Mouse (Mus musculus): ENCODE results near the gene Tlr9. TPM values are rescaled to one million over a fixed set of nuclear protein-coding genes. Genes with fewer than 3 reads are reported as not detected.

Tlr9 gene
- polyA plus RNA-seq, 1 experiment from 2014 or later, result 0.05 TPM

DNA sequence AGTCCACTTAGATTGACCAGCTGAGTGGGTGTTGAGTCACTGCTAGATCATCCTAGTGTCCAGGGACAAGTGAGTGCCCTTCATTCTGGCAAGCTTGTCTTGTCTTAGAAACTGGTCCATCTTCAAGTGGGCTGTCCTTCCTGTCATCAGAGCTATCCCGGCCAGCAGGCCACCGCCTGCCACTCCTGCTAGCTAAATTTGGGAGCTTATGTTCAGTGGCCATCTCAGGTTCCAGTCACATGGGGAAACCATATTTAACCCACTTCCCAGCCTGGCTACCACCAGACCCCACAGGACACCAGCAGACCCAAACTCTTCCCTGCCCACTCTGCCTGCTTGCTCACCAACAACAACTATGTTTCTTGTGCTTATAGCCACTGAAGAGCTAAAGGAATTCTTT, 15.9 kb upstream of the Tlr9 start:
- no peak overlapping the region for H3K27ac ChIP-seq (replicated peaks)
- no peak overlapping the region for H3K4me2 ChIP-seq (replicated peaks; ENCODE audit: low read depth)

DNA sequence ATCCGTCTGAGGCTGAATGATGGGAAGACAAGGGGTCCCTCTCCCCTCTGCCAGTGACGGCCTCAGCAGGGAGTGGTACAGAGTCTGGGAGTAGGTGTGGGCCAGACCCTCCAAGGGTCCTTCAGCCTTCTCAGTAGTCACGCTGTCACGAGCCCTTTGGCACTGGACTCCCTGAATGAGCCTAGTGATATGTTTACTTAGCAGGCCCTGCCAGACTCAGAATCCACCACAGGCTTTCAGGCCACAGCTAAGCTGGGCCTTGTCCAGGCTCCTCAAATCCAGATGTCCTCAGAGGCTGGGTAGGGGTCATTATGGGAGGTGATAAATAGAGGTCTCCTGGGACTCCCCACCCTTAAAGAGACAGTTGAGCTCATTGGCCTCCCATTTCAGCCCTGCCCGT, 14.2 kb upstream of the Tlr9 start:
- Histone ChIP-seq H3K4me1 (replicated peaks; ENCODE audit: control insufficient read depth, insufficient read depth) (0 out of 2 replicates have a peak, but pooled peaks cover 5% of the 10 kb centered on the region), H3K27me3 (ENCODE audit: control insufficient read depth, insufficient read depth, low read length) (no peaks in the 10 kb centered on the region), H3K4me2 (replicated peaks; ENCODE audit: low read depth) (no peak overlapping the region), H3K9ac (ENCODE audit: low read length) (no peak overlapping the region), H3K36me3 (ENCODE audit: control insufficient read depth, insufficient read depth, low read length) (peaks cover 3% of the 10 kb centered on the region), H3K9me3 (ENCODE audit: control insufficient read depth, low read length) (no peaks in the 10 kb centered on the region), H3K4me3 (ENCODE audit: low read depth, low read length) (no peak overlapping the region), H3K27ac (replicated peaks) (no peak overlapping the region)
- 70% methylated on average over 5 of the region's 5 CpGs for WGBS
- DNase-seq (ENCODE audit: low spot score) (no peak), ATAC-seq (ENCODE audit: low FRiP score, low TSS enrichment) (no peak)
- TF ChIP-seq EP300 (optimal IDR thresholded peaks at IDR 0.05), result no peak

More for the DNA sequence above, 15.9 kb upstream of the Tlr9 start:
- Histone ChIP-seq H3K9me3 (ENCODE audit: control insufficient read depth, low read length) (no peaks in the 10 kb centered on the region), H3K4me3 (ENCODE audit: low read depth, low read length) (no peak overlapping the region), H3K36me3 (ENCODE audit: control insufficient read depth, insufficient read depth, low read length) (no peaks in the 10 kb centered on the region; the same call in 1 of the 2 replicates), H3K27me3 (ENCODE audit: control insufficient read depth, insufficient read depth, low read length) (no peaks in the 10 kb centered on the region), H3K4me1 (replicated peaks; ENCODE audit: control insufficient read depth, insufficient read depth) (0 out of 2 replicates have a peak, but pooled peaks cover 5% of the 10 kb centered on the region), H3K9ac (ENCODE audit: low read length) (no peak overlapping the region)
- ATAC-seq (ENCODE audit: low FRiP score, low TSS enrichment), result no peak
- no peak for DNase-seq (ENCODE audit: low spot score)
- 78% methylated on average over 2 of the region's 2 CpGs for WGBS
- TF ChIP-seq EP300 (optimal IDR thresholded peaks at IDR 0.05) (no peak), CTCF (IDR thresholded peaks at IDR 0.05; ENCODE audit: low read depth) (no peak)

DNA sequence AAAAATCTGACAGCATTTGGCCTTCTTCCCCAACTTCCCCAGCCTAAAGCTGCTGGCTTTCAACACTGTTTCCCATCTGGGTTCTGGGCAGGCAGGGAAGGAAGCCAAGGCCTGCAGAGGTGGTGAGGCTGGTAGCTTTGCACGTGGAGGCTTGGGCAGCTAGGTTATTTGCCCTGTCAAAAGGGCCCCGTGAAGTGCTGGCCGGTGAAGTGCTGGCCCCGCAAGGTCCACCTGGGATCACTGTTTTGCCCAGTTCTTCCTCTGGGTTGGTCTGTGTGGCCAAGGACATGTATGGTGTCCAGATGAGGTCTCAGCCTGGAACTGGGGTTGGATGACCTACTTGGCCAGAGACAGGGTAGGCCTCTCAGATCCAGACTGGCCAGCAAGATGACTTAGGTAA, 12.4 kb upstream of the Tlr9 start:
- TF ChIP-seq EP300 (optimal IDR thresholded peaks at IDR 0.05), result no peak
- no peak for TF ChIP-seq CTCF (IDR thresholded peaks at IDR 0.05; ENCODE audit: low read depth)
- DNase-seq (ENCODE audit: low spot score) (no peak), ATAC-seq (ENCODE audit: low FRiP score, low TSS enrichment) (no peak)
- H3K4me3 ChIP-seq (ENCODE audit: low read depth, low read length), result no peak overlapping the region
- no peak overlapping the region for H3K4me2 ChIP-seq (replicated peaks; ENCODE audit: low read depth)
- H3K27ac ChIP-seq (replicated peaks), result no peak overlapping the region
- H3K9me3 ChIP-seq (ENCODE audit: control insufficient read depth, low read length), result no peaks in the 10 kb centered on the region
- H3K9ac ChIP-seq (ENCODE audit: low read length), result no peak overlapping the region
- no peaks in the 10 kb centered on the region for H3K4me1 ChIP-seq (replicated peaks; ENCODE audit: control insufficient read depth, insufficient read depth)
- H3K27me3 ChIP-seq (ENCODE audit: control insufficient read depth, insufficient read depth, low read length), result no peaks in the 10 kb centered on the region
- 82% methylated on average over 4 of the region's 4 CpGs for WGBS
- peaks cover 14% of the 10 kb centered on the region for H3K36me3 ChIP-seq (ENCODE audit: control insufficient read depth, insufficient read depth, low read length)

DNA sequence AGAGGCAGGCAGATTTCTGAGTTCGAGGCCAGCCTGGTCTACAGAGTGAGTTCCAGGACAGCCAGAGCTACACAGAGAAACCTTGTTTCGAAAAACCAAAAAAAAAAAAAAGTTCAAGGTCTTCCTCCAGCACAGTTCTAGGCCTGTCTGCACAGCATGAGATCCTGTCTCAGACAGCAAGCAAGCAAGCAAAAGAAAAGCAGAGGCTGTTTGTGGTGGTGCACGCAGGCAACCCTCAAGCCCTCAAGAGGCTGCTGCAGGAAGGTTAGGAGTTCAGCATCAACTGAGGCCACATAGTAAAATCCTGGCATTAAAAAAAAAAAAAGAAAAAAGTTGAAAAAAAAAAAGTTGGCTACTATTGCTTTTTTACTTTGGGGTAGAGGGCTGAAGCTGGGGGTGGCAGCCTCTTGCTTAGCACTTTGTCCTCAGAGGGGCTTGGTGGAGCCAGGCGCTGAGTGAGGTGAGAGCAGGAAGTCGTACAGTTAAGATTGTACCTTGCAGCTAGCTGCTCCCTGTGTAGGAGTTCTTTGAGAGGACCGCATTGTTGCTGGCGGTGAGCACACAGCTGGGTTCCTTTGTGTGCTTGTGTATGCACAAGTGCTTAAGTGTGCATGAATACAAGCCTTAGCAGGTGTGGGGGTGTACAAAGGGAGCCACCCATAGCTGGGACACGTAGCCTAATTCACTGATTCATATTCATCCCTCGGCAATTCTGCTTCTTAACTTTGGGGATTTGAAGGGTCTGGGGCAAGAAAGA, 11.4 kb upstream of the Tlr9 start:
- H3K27ac ChIP-seq (replicated peaks), result peak overlapping the region; percentile 82
- 0 out of 2 replicates have a peak overlapping the region, but pooled peaks have one; percentile 31 for H3K4me3 ChIP-seq (ENCODE audit: low read depth, low read length)
- DNase-seq (ENCODE audit: low spot score) (peak; percentile 37), ATAC-seq (ENCODE audit: low FRiP score, low TSS enrichment) (peak; percentile 22; the same call in 1 of the 2 replicates)
- TF ChIP-seq EP300 (optimal IDR thresholded peaks at IDR 0.05), result no peak
- TF ChIP-seq CTCF (IDR thresholded peaks at IDR 0.05; ENCODE audit: low read depth), result no peak
- peak overlapping the region; percentile 64 for H3K4me2 ChIP-seq (replicated peaks; ENCODE audit: low read depth)
- no peaks in the 10 kb centered on the region for H3K9me3 ChIP-seq (ENCODE audit: control insufficient read depth, low read length)
- 54% methylated on average over 9 of the region's 9 CpGs for WGBS
- peaks cover 16% of the 10 kb centered on the region for H3K36me3 ChIP-seq (ENCODE audit: control insufficient read depth, insufficient read depth, low read length)
- H3K4me1 ChIP-seq (replicated peaks; ENCODE audit: control insufficient read depth, insufficient read depth), result no peaks in the 10 kb centered on the region
- H3K27me3 ChIP-seq (ENCODE audit: control insufficient read depth, insufficient read depth, low read length), result no peaks in the 10 kb centered on the region
- H3K9ac ChIP-seq (ENCODE audit: low read length), result peak overlapping the region; percentile 63; the same call in 1 of the 2 replicates

DNA sequence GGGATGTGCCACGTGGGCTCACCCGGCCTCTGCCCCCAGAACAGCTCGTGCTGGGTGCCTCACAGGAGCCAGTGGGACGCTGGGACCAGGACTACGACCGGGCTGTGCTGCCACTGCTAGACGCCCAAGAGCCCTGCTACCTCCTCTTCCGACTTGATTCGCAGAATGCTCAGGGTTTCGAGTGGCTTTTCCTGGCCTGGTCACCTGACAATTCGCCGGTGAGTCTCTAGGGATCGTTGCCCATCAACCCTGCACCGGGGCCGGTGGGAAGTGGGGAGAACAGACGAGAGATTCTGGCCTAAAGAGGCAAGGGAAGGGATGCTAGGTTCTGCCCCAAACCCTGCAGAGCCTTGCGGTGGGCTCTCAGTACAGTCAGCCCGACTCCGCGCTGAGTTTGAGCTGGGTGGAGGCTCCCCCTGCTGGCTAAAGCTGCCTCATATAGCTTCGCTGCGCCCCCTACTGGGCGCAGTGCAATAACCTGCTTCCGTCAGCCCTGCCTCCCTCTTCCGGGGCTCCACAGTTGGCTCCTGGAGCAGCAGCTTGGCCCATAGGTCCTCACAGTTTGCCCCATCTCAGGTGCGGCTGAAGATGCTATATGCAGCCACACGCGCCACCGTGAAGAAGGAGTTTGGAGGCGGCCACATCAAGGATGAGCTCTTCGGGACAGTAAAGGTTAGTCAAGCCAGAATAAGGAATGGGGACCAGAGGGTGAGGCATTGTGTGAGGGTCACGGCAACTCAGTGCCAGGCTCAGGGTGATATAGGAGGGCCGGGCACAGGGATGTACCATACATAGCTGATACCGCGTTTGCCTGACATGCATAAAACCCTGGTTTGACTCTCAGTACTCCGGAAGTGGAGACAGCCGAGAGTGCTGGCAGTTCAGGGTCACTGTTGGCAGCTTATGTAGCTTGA, 10.5 kb upstream of the Tlr9 start:
- peak overlapping the region; percentile 31 for H3K4me3 ChIP-seq (ENCODE audit: low read depth, low read length)
- peak overlapping the region; percentile 64 for H3K4me2 ChIP-seq (replicated peaks; ENCODE audit: low read depth)
- H3K9ac ChIP-seq (ENCODE audit: low read length), result peak overlapping the region; percentile 63
- H3K9me3 ChIP-seq (ENCODE audit: control insufficient read depth, low read length), result no peaks in the 10 kb centered on the region
- TF ChIP-seq CTCF (IDR thresholded peaks at IDR 0.05; ENCODE audit: low read depth), result peak; percentile 100
- no peak for TF ChIP-seq EP300 (optimal IDR thresholded peaks at IDR 0.05)
- no peaks in the 10 kb centered on the region for H3K27me3 ChIP-seq (ENCODE audit: control insufficient read depth, insufficient read depth, low read length)
- ATAC-seq (ENCODE audit: low FRiP score, low TSS enrichment) (peak; percentile 86), DNase-seq (ENCODE audit: low spot score) (peak; percentile 91)
- WGBS, result 22% methylated on average over 37 of the region's 37 CpGs
- no peaks in the 10 kb centered on the region for H3K4me1 ChIP-seq (replicated peaks; ENCODE audit: control insufficient read depth, insufficient read depth)
- H3K27ac ChIP-seq (replicated peaks), result peak overlapping the region; percentile 82
- H3K36me3 ChIP-seq (ENCODE audit: control insufficient read depth, insufficient read depth, low read length), result peaks cover 16% of the 10 kb centered on the region

All from stomach, postnatal 0 days (tissue).